Mouse (Mus musculus): ENCODE results near the gene Trappc6b. TPM values are rescaled to one million over a fixed set of nuclear protein-coding genes. Genes with fewer than 3 reads are reported as not detected.
A peak's percentile ranks its signal among the peaks of the same experiment; 100 is the strongest.
"Not testable (repeated sequence)": the region's sequence is repeated elsewhere in the genome, so short reads cannot be mapped to it uniquely, and the experiment has no call there.

Gene Trappc6b
- polyA plus RNA-seq, 1 experiment from 2014 or later = 164 TPM

- Histone ChIP-seq H3K9ac (replicated peaks; ENCODE audit: low read depth, low read length) (no peak overlapping the region), H3K4me2 (ENCODE audit: low read length) (no peak overlapping the region), H3K27ac (ENCODE audit: low read length) (no peak overlapping the region), H3K27me3 (replicated peaks; ENCODE audit: control insufficient read depth, insufficient read depth, low read length) (no peaks in the 10 kb centered on the region), H3K9me3 (ENCODE audit: control insufficient read depth, low read length) (no peaks in the 10 kb centered on the region), H3K4me1 (replicated peaks; ENCODE audit: control insufficient read depth, insufficient read depth, low read length) (peaks cover 19% of the 10 kb centered on the region), H3K36me3 (ENCODE audit: control insufficient read depth, insufficient read depth) (peaks cover 12% of the 10 kb centered on the region), H3K4me3 (replicated peaks; ENCODE audit: low read length) (no peak overlapping the region)
- ATAC-seq = no peak
- WGBS = 83% methylated on average over 8 of the region's 8 CpGs
Measured at GRCm38 (mm10) chr12:59064837-59065236, 3.6 kb upstream of the Trappc6b start.

- peak overlapping the region; percentile 79 for H3K4me2 ChIP-seq (ENCODE audit: low read length)
- H3K4me3 ChIP-seq (replicated peaks; ENCODE audit: low read length) = peak overlapping the region; percentile 87
- 49% methylated on average over 4 of the region's 4 CpGs for whole genome bisulfite sequencing
- H3K27ac ChIP-seq (ENCODE audit: low read length) = peak overlapping the region; percentile 95
- H3K9ac ChIP-seq (replicated peaks; ENCODE audit: low read depth, low read length) = peak overlapping the region; percentile 94
- peaks cover 2% of the 10 kb centered on the region; the same call in 1 of the 2 replicates for H3K36me3 ChIP-seq (ENCODE audit: control insufficient read depth, insufficient read depth)
- no peaks in the 10 kb centered on the region for H3K9me3 ChIP-seq (ENCODE audit: control insufficient read depth, low read length)
- H3K4me1 ChIP-seq (replicated peaks; ENCODE audit: control insufficient read depth, insufficient read depth, low read length) = peaks cover 23% of the 10 kb centered on the region
- H3K27me3 ChIP-seq (replicated peaks; ENCODE audit: control insufficient read depth, insufficient read depth, low read length) = no peaks in the 10 kb centered on the region
- ATAC-seq = no peak
Measured at GRCm38 (mm10) chr12:59060322-59060721, 950 bp downstream of the Trappc6b start.

GRCm38 (mm10) chr12:59058242-59058641 lies 3.0 kb downstream of the Trappc6b start:
- not testable (repeated sequence) for H3K9me3 ChIP-seq (ENCODE audit: control insufficient read depth, low read length); H3K4me2 ChIP-seq (ENCODE audit: low read length); ATAC-seq; H3K27me3 ChIP-seq (replicated peaks; ENCODE audit: control insufficient read depth, insufficient read depth, low read length); H3K27ac ChIP-seq (ENCODE audit: low read length); H3K36me3 ChIP-seq (ENCODE audit: control insufficient read depth, insufficient read depth); H3K4me3 ChIP-seq (replicated peaks; ENCODE audit: low read length); H3K9ac ChIP-seq (replicated peaks; ENCODE audit: low read depth, low read length)
- peaks cover 23% of the 10 kb centered on the region for H3K4me1 ChIP-seq (replicated peaks; ENCODE audit: control insufficient read depth, insufficient read depth, low read length)
- whole genome bisulfite sequencing = 91% methylated on average over 5 of the region's 5 CpGs

- peaks cover 2% of the 10 kb centered on the region; the same call in 1 of the 2 replicates for H3K36me3 ChIP-seq (ENCODE audit: control insufficient read depth, insufficient read depth)
- no peak overlapping the region for H3K9ac ChIP-seq (replicated peaks; ENCODE audit: low read depth, low read length)
- H3K4me2 ChIP-seq (ENCODE audit: low read length) = no peak overlapping the region
- no peaks in the 10 kb centered on the region for H3K9me3 ChIP-seq (ENCODE audit: control insufficient read depth, low read length)
- peaks cover 21% of the 10 kb centered on the region for H3K4me1 ChIP-seq (replicated peaks; ENCODE audit: control insufficient read depth, insufficient read depth, low read length)
- ATAC-seq = no peak
- H3K27ac ChIP-seq (ENCODE audit: low read length) = no peak overlapping the region
- no peak overlapping the region for H3K4me3 ChIP-seq (replicated peaks; ENCODE audit: low read length)
- WGBS = 97% methylated on average over 11 of the region's 11 CpGs
- no peaks in the 10 kb centered on the region for H3K27me3 ChIP-seq (replicated peaks; ENCODE audit: control insufficient read depth, insufficient read depth, low read length)
Measured at GRCm38 (mm10) chr12:59056222-59056621, 5.0 kb downstream of the Trappc6b start.

GRCm38 (mm10) chr12:59055196-59055850 lies 5.9 kb downstream of the Trappc6b start:
- 84% methylated on average over 4 of the region's 4 CpGs for WGBS
- Histone ChIP-seq H3K27ac (ENCODE audit: low read length) (no peak overlapping the region), H3K9me3 (ENCODE audit: control insufficient read depth, low read length) (no peaks in the 10 kb centered on the region), H3K4me2 (ENCODE audit: low read length) (no peak overlapping the region), H3K27me3 (replicated peaks; ENCODE audit: control insufficient read depth, insufficient read depth, low read length) (no peaks in the 10 kb centered on the region), H3K9ac (replicated peaks; ENCODE audit: low read depth, low read length) (no peak overlapping the region), H3K4me1 (replicated peaks; ENCODE audit: control insufficient read depth, insufficient read depth, low read length) (peaks cover 18% of the 10 kb centered on the region), H3K4me3 (replicated peaks; ENCODE audit: low read length) (no peak overlapping the region), H3K36me3 (ENCODE audit: control insufficient read depth, insufficient read depth) (peaks cover 2% of the 10 kb centered on the region; the same call in 1 of the 2 replicates)
- ATAC-seq = no peak

- Histone ChIP-seq H3K4me1 (replicated peaks; ENCODE audit: control insufficient read depth, insufficient read depth, low read length) (peaks cover 6% of the 10 kb centered on the region), H3K9me3 (ENCODE audit: control insufficient read depth, low read length) (no peaks in the 10 kb centered on the region), H3K36me3 (ENCODE audit: control insufficient read depth, insufficient read depth) (peaks cover 2% of the 10 kb centered on the region; the same call in 1 of the 2 replicates), H3K27me3 (replicated peaks; ENCODE audit: control insufficient read depth, insufficient read depth, low read length) (no peaks in the 10 kb centered on the region), H3K27ac (ENCODE audit: low read length) (no peak overlapping the region), H3K9ac (replicated peaks; ENCODE audit: low read depth, low read length) (no peak overlapping the region), H3K4me3 (replicated peaks; ENCODE audit: low read length) (no peak overlapping the region), H3K4me2 (ENCODE audit: low read length) (no peak overlapping the region)
- ATAC-seq = no peak
Measured at GRCm38 (mm10) chr12:59053976-59054375, 7.3 kb downstream of the Trappc6b start.

- Histone ChIP-seq H3K4me1 (replicated peaks; ENCODE audit: control insufficient read depth, insufficient read depth, low read length) (no peaks in the 10 kb centered on the region), H3K4me3 (replicated peaks; ENCODE audit: low read length) (no peak overlapping the region), H3K27me3 (replicated peaks; ENCODE audit: control insufficient read depth, insufficient read depth, low read length) (no peaks in the 10 kb centered on the region), H3K9ac (replicated peaks; ENCODE audit: low read depth, low read length) (no peak overlapping the region), H3K27ac (ENCODE audit: low read length) (no peak overlapping the region), H3K9me3 (ENCODE audit: control insufficient read depth, low read length) (no peaks in the 10 kb centered on the region), H3K36me3 (ENCODE audit: control insufficient read depth, insufficient read depth) (peaks cover 4% of the 10 kb centered on the region; the same call in 1 of the 2 replicates), H3K4me2 (ENCODE audit: low read length) (no peak overlapping the region)
- 94% methylated on average over 5 of the region's 5 CpGs for WGBS
- no peak for ATAC-seq
Measured at GRCm38 (mm10) chr12:59053166-59053565, 8.1 kb downstream of the Trappc6b start.

GRCm38 (mm10) chr12:59052470-59052869 lies 8.8 kb downstream of the Trappc6b start:
- WGBS = 97% methylated on average over 3 of the region's 3 CpGs
- H3K4me3 ChIP-seq (replicated peaks; ENCODE audit: low read length) = no peak overlapping the region
- no peak for ATAC-seq
- H3K9ac ChIP-seq (replicated peaks; ENCODE audit: low read depth, low read length) = no peak overlapping the region
- H3K27ac ChIP-seq (ENCODE audit: low read length) = no peak overlapping the region
- peaks cover 4% of the 10 kb centered on the region; the same call in 1 of the 2 replicates for H3K36me3 ChIP-seq (ENCODE audit: control insufficient read depth, insufficient read depth)
- no peak overlapping the region for H3K4me2 ChIP-seq (ENCODE audit: low read length)
- H3K27me3 ChIP-seq (replicated peaks; ENCODE audit: control insufficient read depth, insufficient read depth, low read length) = no peaks in the 10 kb centered on the region
- no peaks in the 10 kb centered on the region for H3K4me1 ChIP-seq (replicated peaks; ENCODE audit: control insufficient read depth, insufficient read depth, low read length)
- H3K9me3 ChIP-seq (ENCODE audit: control insufficient read depth, low read length) = no peaks in the 10 kb centered on the region

GRCm38 (mm10) chr12:59040851-59041250 lies 20.4 kb downstream of the Trappc6b start:
- no peaks in the 10 kb centered on the region for H3K27me3 ChIP-seq (replicated peaks; ENCODE audit: control insufficient read depth, insufficient read depth, low read length)
- peaks cover 8% of the 10 kb centered on the region; the same call in 1 of the 2 replicates for H3K36me3 ChIP-seq (ENCODE audit: control insufficient read depth, insufficient read depth)
- H3K9me3 ChIP-seq (ENCODE audit: control insufficient read depth, low read length) = no peaks in the 10 kb centered on the region
- no peak overlapping the region for H3K4me3 ChIP-seq (replicated peaks; ENCODE audit: low read length)
- no peak overlapping the region for H3K4me2 ChIP-seq (ENCODE audit: low read length)
- H3K27ac ChIP-seq (ENCODE audit: low read length) = no peak overlapping the region
- ATAC-seq = 0 out of 2 replicates have a peak, but pooled peaks have one; percentile 31
- 35% methylated on average over 7 of the region's 7 CpGs for WGBS
- H3K4me1 ChIP-seq (replicated peaks; ENCODE audit: control insufficient read depth, insufficient read depth, low read length) = peaks cover 3% of the 10 kb centered on the region; the same call in 1 of the 2 replicates
- H3K9ac ChIP-seq (replicated peaks; ENCODE audit: low read depth, low read length) = no peak overlapping the region
